Mouse (Mus musculus) lung, adult 2 months (tissue): Measurements from ENCODE around the gene Pigk. TPM values are rescaled to one million over a fixed set of nuclear protein-coding genes. Genes with fewer than 3 reads are reported as not detected.

ENCODE experiments used
- DNase-seq: peaks from one replicate; pipeline ENCODE4 v3.0.0; 2022
- H3K4me1 ChIP-seq: fragments of 200-500 bp; 2 replicates; pipeline ENCODE4 v1.6.1; 2011; ENCODE audit warnings: low read length; ENCODE audit not compliant: control insufficient read depth, insufficient read depth
- H3K4me3 ChIP-seq: fragments of 200-500 bp; replicated peaks from 2 replicates; pipeline ENCODE3; 2011; ENCODE audit warnings: low read depth, mild to moderate bottlenecking, control low read depth, low read length; ENCODE audit errors: extremely low read depth
- CTCF ChIP-seq: fragments of 200-500 bp; IDR thresholded peaks from 2 replicates; pipeline ENCODE4 v1.5.1; 2011; ENCODE audit warnings: mild to moderate bottlenecking, low read length, control low read depth; ENCODE audit not compliant: insufficient read depth
- POLR2A ChIP-seq: fragments of 200-500 bp; IDR thresholded peaks from 2 replicates; pipeline ENCODE4 v1.6.1; 2011; ENCODE audit warnings: low read depth, mild to moderate bottlenecking, control low read depth, low read length, borderline replicate concordance; ENCODE audit errors: extremely low read depth
- WGBS: fragments of 180-500 bp; shearing (Covaris S2); methylation state at CpG from one replicate; pipeline ENCODE4 v1.1.7; 2018; 5-methylcytosine and 5-hydroxymethylcytosine counted together
- polyA plus RNA-seq: library from polyadenylated mRNA; depleted of rRNA; stranded (reverse); fragments of >200 nt; gene quantifications from 2 replicates; pipeline ENCODE4 v1.2.3, GENCODE M21; 2012; rRNA removed

Gene Pigk
- polyA plus RNA-seq, 1 experiment, result 12.2 TPM

GRCm38 (mm10) chr3:153024016-153024415 is 310.1 kb downstream of the Pigk start:
- WGBS, result 85% methylated on average over 11 of the region's 11 CpGs
- DNase-seq, result no peak
- Histone ChIP-seq H3K4me3 (no peak overlapping the region), H3K4me1 (no peaks in the 10 kb centered on the region)
- TF ChIP-seq POLR2A (no peak), CTCF (no peak)

Other genes starting within 250 kb of the Pigk start
- gene Ak5, start 45.7 kb upstream of the Pigk start, polyA plus RNA-seq, result 0.17 and 0.31 TPM in 2 replicates